Mouse (Mus musculus) CD4-positive naive resting alpha-beta T cell, adult 57 days (primary cell): Measurements from ENCODE around the gene Nrsn1. TPM values are rescaled to one million over a fixed set of nuclear protein-coding genes. Genes with fewer than 3 reads are reported as not detected.

Experiments used
- total RNA-seq: library from RNA; stranded (reverse); gene quantifications from one replicate; pipeline ENCODE4 v1.2.4, GENCODE M21; 2023

Gene Nrsn1
- total RNA-seq, result not detected

GRCm38 (mm10) chr13:25270402-25270801 is at the start of gene Nrsn1:
TSS of gene Nrsn1 (minus strand) at chr13:25270502.

Other genes with a start within 250 kb of the Nrsn1 start
- gene Dcdc2a, start 214.5 kb downstream of the Nrsn1 start, total RNA-seq, result 0.24 TPM